Mouse (Mus musculus): ENCODE measurements at regions not wholly inside any gene's neighbourhood (a gene's known extent, or its start where the extent isn't known, plus 50 kb on each side); places are given as distances from the start of the nearest gene placed in this dataset.

GRCm38 (mm10) chr4:12539184-12539791 is 367.5 kb upstream of the Fam92a start:
- no peak for DNase-seq (ENCODE audit: low spot score)
- Histone ChIP-seq H3K4me3 (peak overlapping the region; percentile 33; the same call in 1 of the 2 replicates), H3K36me3 (no peaks in the 10 kb centered on the region), H3K4me1 (peaks cover 48% of the 10 kb centered on the region), H3K27ac (replicated peaks) (peak overlapping the region; percentile 88), H3K27me3 (ENCODE audit: low read depth, poor library complexity, severe bottlenecking) (no peaks in the 10 kb centered on the region), H3K9me3 (replicated peaks) (no peaks in the 10 kb centered on the region)
- WGBS = 34% methylated on average over 4 of the region's 4 CpGs

GRCm38 (mm10) chr4:12538694-12539121 is 366.9 kb upstream of the Fam92a start:
- Histone ChIP-seq H3K4me3 (peak overlapping the region; percentile 33; the same call in 1 of the 2 replicates), H3K27me3 (ENCODE audit: low read depth, poor library complexity, severe bottlenecking) (no peaks in the 10 kb centered on the region), H3K4me1 (peaks cover 53% of the 10 kb centered on the region), H3K27ac (replicated peaks) (peak overlapping the region; percentile 88), H3K9me3 (replicated peaks) (no peaks in the 10 kb centered on the region), H3K36me3 (no peaks in the 10 kb centered on the region)
- DNase-seq (ENCODE audit: low spot score) = peak; percentile 57
- 12% methylated on average over 4 of the region's 4 CpGs for WGBS

- Histone ChIP-seq H3K27me3 (ENCODE audit: low read depth, poor library complexity, severe bottlenecking) (no peaks in the 10 kb centered on the region), H3K4me1 (peaks cover 56% of the 10 kb centered on the region), H3K9me3 (replicated peaks) (no peaks in the 10 kb centered on the region), H3K4me3 (no peak overlapping the region), H3K36me3 (no peaks in the 10 kb centered on the region), H3K27ac (replicated peaks) (peak overlapping the region; percentile 24; the same call in 1 of the 2 replicates)
- WGBS = 75% methylated on average over 5 of the region's 5 CpGs
- DNase-seq (ENCODE audit: low spot score) = no peak
Measured at GRCm38 (mm10) chr4:12538043-12538442, 366.2 kb upstream of the Fam92a start.

DNA sequence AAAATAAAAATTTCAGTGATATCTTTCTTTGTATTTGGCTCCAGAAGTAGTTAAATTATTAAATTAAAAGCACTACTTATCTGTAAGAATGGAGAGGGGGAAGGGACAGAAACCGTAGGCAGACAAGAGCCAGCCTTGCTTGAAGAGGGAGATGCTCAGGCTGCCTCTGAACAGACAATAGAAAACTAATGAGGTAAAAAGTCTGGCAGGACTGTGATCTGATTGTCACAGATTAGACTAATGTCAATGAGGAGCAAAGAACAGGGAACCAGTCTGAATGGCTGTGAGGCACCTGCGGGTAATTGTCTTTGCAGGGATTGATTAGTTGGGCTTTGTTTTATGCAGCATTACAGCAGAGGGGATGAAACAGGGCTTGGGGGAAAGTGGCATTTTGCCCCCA is 362.3 kb upstream of the Fam92a start:
- Histone ChIP-seq H3K27me3 (ENCODE audit: low read depth, poor library complexity, severe bottlenecking) (no peaks in the 10 kb centered on the region), H3K27ac (replicated peaks) (peak overlapping the region; percentile 76), H3K4me3 (no peak overlapping the region), H3K36me3 (no peaks in the 10 kb centered on the region), H3K4me1 (peaks cover 34% of the 10 kb centered on the region), H3K9me3 (replicated peaks) (no peaks in the 10 kb centered on the region)
- WGBS = 9% methylated on average over 2 of the region's 2 CpGs
- no peak for DNase-seq (ENCODE audit: low spot score)

DNA sequence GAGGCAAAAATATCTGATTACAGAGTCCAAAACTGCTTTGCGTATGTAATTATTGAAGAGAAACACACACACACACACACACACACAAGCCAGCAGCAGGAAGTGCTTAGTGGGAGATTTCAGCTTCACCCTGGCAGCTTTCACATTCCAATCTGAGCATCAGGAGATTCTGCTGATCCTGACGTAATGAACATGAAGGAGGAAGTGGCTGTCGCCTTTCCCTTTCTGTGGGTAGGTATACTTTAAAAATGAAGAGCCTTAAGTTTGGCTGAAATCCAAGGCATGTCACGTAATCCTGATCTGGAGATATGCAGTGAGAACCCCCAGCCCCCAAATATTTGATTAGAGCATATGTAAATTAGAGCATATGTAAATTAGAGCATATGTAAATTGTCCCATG is 361.1 kb upstream of the Fam92a start:
- Histone ChIP-seq H3K36me3 (no peaks in the 10 kb centered on the region), H3K4me1 (peaks cover 23% of the 10 kb centered on the region), H3K9me3 (replicated peaks) (no peaks in the 10 kb centered on the region), H3K4me3 (no peak overlapping the region), H3K27me3 (ENCODE audit: low read depth, poor library complexity, severe bottlenecking) (no peaks in the 10 kb centered on the region), H3K27ac (replicated peaks) (no peak overlapping the region)
- DNase-seq (ENCODE audit: low spot score) = no peak
- 71% methylated on average over 4 of the region's 4 CpGs for WGBS

DNA sequence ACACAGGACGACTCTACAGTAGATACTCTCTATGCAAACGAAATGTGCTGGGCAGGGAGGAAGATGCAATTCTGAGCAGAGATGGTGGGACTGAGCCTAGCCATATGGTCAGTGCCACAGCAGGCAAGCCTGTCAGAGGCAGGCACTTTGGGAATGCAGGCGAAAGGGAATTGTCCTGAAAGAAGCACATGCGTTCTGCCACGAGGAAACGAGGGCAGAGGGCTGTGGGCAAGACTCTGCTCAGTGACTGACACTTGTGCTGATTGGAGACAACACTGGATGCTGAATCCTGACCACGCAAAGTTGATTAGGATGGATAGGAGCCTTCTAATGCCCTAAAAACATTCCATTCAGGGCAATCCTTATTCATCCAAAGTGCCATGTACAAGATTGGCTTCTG is 350.5 kb upstream of the Fam92a start:
- WGBS = 71% methylated on average over 7 of the region's 7 CpGs
- Histone ChIP-seq H3K9me3 (replicated peaks) (no peaks in the 10 kb centered on the region), H3K4me1 (peaks cover 12% of the 10 kb centered on the region), H3K4me3 (no peak overlapping the region), H3K36me3 (no peaks in the 10 kb centered on the region), H3K27me3 (ENCODE audit: low read depth, poor library complexity, severe bottlenecking) (no peaks in the 10 kb centered on the region), H3K27ac (replicated peaks) (no peak overlapping the region)
- no peak for DNase-seq (ENCODE audit: low spot score)

GRCm38 (mm10) chr4:12521246-12521645 is 349.4 kb upstream of the Fam92a start:
- Histone ChIP-seq H3K27me3 (ENCODE audit: low read depth, poor library complexity, severe bottlenecking) (no peaks in the 10 kb centered on the region), H3K27ac (replicated peaks) (no peak overlapping the region), H3K9me3 (replicated peaks) (no peaks in the 10 kb centered on the region), H3K4me1 (peaks cover 12% of the 10 kb centered on the region), H3K4me3 (no peak overlapping the region), H3K36me3 (no peaks in the 10 kb centered on the region)
- 92% methylated on average over 7 of the region's 7 CpGs for WGBS
- DNase-seq (ENCODE audit: low spot score) = no peak

DNA sequence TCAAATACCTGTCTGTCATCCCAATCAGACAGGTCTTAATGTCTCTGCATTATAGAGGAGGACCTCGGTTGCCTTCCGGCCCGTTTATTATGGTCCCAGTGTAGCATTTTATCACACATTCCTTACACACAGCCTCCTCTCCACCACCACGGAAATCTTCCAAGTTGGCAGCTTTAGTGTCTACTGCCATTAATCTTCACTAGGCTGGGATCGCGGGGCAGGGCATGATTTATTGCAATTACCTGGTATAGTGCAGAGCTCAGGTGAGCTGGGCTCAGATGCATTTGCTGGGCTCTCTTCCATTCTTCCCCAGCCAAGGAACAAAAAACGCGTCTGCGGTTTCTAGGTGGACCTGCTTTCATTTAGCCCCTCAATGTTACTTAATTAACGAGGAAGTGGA is 344.7 kb upstream of the Fam92a start:
- no peaks in the 10 kb centered on the region for H3K27me3 ChIP-seq (ENCODE audit: low read depth, poor library complexity, severe bottlenecking)
- WGBS = 94% methylated on average over 10 of the region's 10 CpGs
- H3K27ac ChIP-seq (replicated peaks) = no peak overlapping the region
- peaks cover 12% of the 10 kb centered on the region for H3K4me1 ChIP-seq
- H3K9me3 ChIP-seq (replicated peaks) = no peaks in the 10 kb centered on the region
- H3K36me3 ChIP-seq = no peaks in the 10 kb centered on the region
- H3K4me3 ChIP-seq = no peak overlapping the region
- DNase-seq (ENCODE audit: low spot score) = no peak

GRCm38 (mm10) chr4:12511656-12512385 is 340.0 kb upstream of the Fam92a start:
- H3K4me3 ChIP-seq = no peak overlapping the region
- peaks cover 6% of the 10 kb centered on the region for H3K4me1 ChIP-seq
- no peaks in the 10 kb centered on the region for H3K27me3 ChIP-seq (ENCODE audit: low read depth, poor library complexity, severe bottlenecking)
- DNase-seq (ENCODE audit: low spot score) = no peak
- H3K9me3 ChIP-seq (replicated peaks) = no peaks in the 10 kb centered on the region
- 85% methylated on average over 10 of the region's 10 CpGs for WGBS
- H3K36me3 ChIP-seq = no peaks in the 10 kb centered on the region
- H3K27ac ChIP-seq (replicated peaks) = no peak overlapping the region

- 51% methylated on average over 8 of the region's 8 CpGs for WGBS
- Histone ChIP-seq H3K27ac (replicated peaks) (no peak overlapping the region; the same call in 1 of the 2 replicates), H3K36me3 (no peaks in the 10 kb centered on the region), H3K4me3 (no peak overlapping the region), H3K27me3 (ENCODE audit: low read depth, poor library complexity, severe bottlenecking) (no peaks in the 10 kb centered on the region), H3K4me1 (peaks cover 8% of the 10 kb centered on the region), H3K9me3 (replicated peaks) (no peaks in the 10 kb centered on the region)
- DNase-seq (ENCODE audit: low spot score) = no peak
Measured at GRCm38 (mm10) chr4:12506851-12507551, 335.2 kb upstream of the Fam92a start.

GRCm38 (mm10) chr4:12501086-12501485 is 329.3 kb upstream of the Fam92a start:
- no peak overlapping the region for H3K4me3 ChIP-seq
- 88% methylated on average over 8 of the region's 8 CpGs for WGBS
- no peak overlapping the region for H3K27ac ChIP-seq (replicated peaks)
- DNase-seq (ENCODE audit: low spot score) = no peak
- H3K27me3 ChIP-seq (ENCODE audit: low read depth, poor library complexity, severe bottlenecking) = no peaks in the 10 kb centered on the region
- no peaks in the 10 kb centered on the region for H3K36me3 ChIP-seq
- H3K9me3 ChIP-seq (replicated peaks) = no peaks in the 10 kb centered on the region
- H3K4me1 ChIP-seq = 0 out of 2 replicates have a peak, but pooled peaks cover 4% of the 10 kb centered on the region

- 91% methylated on average over 4 of the region's 4 CpGs for WGBS
Measured at GRCm38 (mm10) chr4:12498426-12498825, 326.6 kb upstream of the Fam92a start.

DNA sequence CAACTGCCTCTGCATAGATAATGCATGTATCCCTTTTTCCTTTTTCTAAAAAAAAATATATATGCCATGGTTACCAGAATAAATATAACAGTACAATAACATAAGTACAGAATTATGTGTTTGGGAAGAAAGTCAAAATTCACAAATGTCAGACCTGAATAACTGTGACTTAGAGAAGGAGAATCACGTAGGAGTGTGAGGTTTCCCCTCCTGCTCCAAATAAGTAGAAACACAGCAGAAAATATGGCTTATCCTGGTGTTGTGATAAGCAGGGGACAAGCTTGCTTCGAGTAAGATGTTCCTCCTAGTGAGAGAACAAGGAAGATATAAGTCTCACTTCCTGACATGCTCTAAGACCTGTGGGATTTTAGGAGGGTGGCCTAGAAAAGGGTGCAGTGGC is 320.7 kb upstream of the Fam92a start:
- no peak overlapping the region for H3K4me3 ChIP-seq
- H3K27me3 ChIP-seq (ENCODE audit: low read depth, poor library complexity, severe bottlenecking) = no peaks in the 10 kb centered on the region

More at GRCm38 (mm10) chr4:12498426-12498825, 326.6 kb upstream of the Fam92a start:
- Histone ChIP-seq H3K4me3 (no peak overlapping the region), H3K36me3 (no peaks in the 10 kb centered on the region), H3K4me1 (0 out of 2 replicates have a peak, but pooled peaks cover 4% of the 10 kb centered on the region), H3K9me3 (replicated peaks) (no peaks in the 10 kb centered on the region), H3K27ac (replicated peaks) (no peak overlapping the region), H3K27me3 (ENCODE audit: low read depth, poor library complexity, severe bottlenecking) (no peaks in the 10 kb centered on the region)
- no peak for DNase-seq (ENCODE audit: low spot score)

More for the DNA sequence above, 320.7 kb upstream of the Fam92a start:
- H3K4me1 ChIP-seq = no peaks in the 10 kb centered on the region
- no peaks in the 10 kb centered on the region for H3K9me3 ChIP-seq (replicated peaks)
- 86% methylated on average over 2 of the region's 2 CpGs for WGBS
- H3K36me3 ChIP-seq = no peaks in the 10 kb centered on the region
- no peak for DNase-seq (ENCODE audit: low spot score)
- H3K27ac ChIP-seq (replicated peaks) = no peak overlapping the region

Measured in midbrain, embryonic 10.5 days (tissue).